Mouse (Mus musculus) lung, embryonic 16.5 days (tissue): Measurements from ENCODE around the gene Npnt. TPM values are rescaled to one million over a fixed set of nuclear protein-coding genes. Genes with fewer than 3 reads are reported as not detected.

Experiments
- ATAC-seq: fragments of 200-750 bp; cut with Nextera tagmentation; 2 replicates; pipeline ENCODE4 v1.8.0; 2017; ENCODE audit warnings: low read depth, mild to moderate bottlenecking, moderate library complexity
- H3K27ac ChIP-seq: fragments of 300-500 bp; sonication (generic); 2 replicates; pipeline ENCODE4 v1.5.1; 2014; ENCODE audit warnings: mild to moderate bottlenecking, control low read depth, low read length
- H3K27me3 ChIP-seq: fragments of 300-500 bp; sonication (generic); 2 replicates; pipeline ENCODE4 v1.6.1; 2014; ENCODE audit warnings: low read depth, low read length, mixed read lengths; ENCODE audit not compliant: control insufficient read depth, insufficient read depth
- H3K36me3 ChIP-seq: fragments of 300-500 bp; sonication (generic); 2 replicates; pipeline ENCODE4 v1.6.1; 2014; ENCODE audit warnings: low read length; ENCODE audit not compliant: control insufficient read depth, insufficient read depth
- H3K4me1 ChIP-seq: fragments of 300-500 bp; sonication (generic); replicated peaks from 2 replicates; pipeline ENCODE4 v1.6.1; 2014; ENCODE audit warnings: low read length, mixed read lengths; ENCODE audit not compliant: control insufficient read depth, insufficient read depth
- H3K4me2 ChIP-seq: fragments of 300-500 bp; sonication (generic); 2 replicates; pipeline ENCODE4 v1.6.1; 2014; ENCODE audit warnings: low read depth, low read length, control low read depth
- H3K4me3 ChIP-seq: fragments of 300-500 bp; sonication (generic); 2 replicates; pipeline ENCODE4 v1.5.1; 2014; ENCODE audit warnings: mild to moderate bottlenecking, low read length, control low read depth
- H3K9ac ChIP-seq: fragments of 300-500 bp; sonication (generic); 2 replicates; pipeline ENCODE4 v1.6.1; 2014; ENCODE audit warnings: low read length, control low read depth
- H3K9me3 ChIP-seq: fragments of 300-500 bp; sonication (generic); 2 replicates; pipeline ENCODE4 v1.6.1; 2016; ENCODE audit warnings: low read length; ENCODE audit not compliant: control insufficient read depth
- WGBS: fragments of 180-500 bp; shearing (Covaris S2); extraction: QIAGEN DNeasy Blood & Tissue Kit; methylation state at CpG from one replicate; pipeline ENCODE4 v1.1.7; 2014; 5-methylcytosine and 5-hydroxymethylcytosine counted together
- polyA plus RNA-seq: library from polyadenylated mRNA; unstranded; fragments of >200 nt; fragmentation: Nextera tagmentation; extraction: Ambion mirVana; gene quantifications from 2 replicates; pipeline ENCODE4 v1.2.1, GENCODE M21; 2015

Gene Npnt
- polyA plus RNA-seq, 1 experiment from 2014 or later: 135 TPM

DNA sequence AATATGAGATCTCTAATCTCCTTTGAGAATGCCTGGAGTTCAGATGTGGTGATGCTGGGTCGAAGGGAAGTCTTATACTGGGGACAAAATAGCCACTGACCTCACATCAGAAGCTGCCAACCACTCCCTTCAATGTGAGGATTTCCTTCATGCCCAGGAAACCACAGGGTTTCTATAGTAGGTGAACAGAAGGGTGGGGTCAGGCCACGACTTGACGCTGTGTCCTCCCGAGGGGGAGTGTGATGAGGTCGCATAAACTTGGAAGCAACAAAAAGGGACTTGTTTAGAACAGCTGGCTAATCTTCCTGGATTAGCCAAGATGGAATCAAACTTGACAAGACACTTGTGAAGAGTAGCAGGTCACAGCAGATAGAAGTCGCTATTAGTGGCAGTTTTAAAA is 76.8 kb downstream of the Npnt start:
- no peaks in the 10 kb centered on the region for H3K9me3 ChIP-seq
- no peak overlapping the region for H3K27ac ChIP-seq
- WGBS: 51% methylated on average over 6 of the region's 6 CpGs
- H3K4me1 ChIP-seq: peaks cover 2% of the 10 kb centered on the region; the same call in 1 of the 2 replicates
- no peak overlapping the region for H3K4me2 ChIP-seq
- H3K36me3 ChIP-seq: no peaks in the 10 kb centered on the region
- ATAC-seq: peak; percentile 16; the same call in 1 of the 2 replicates
- H3K27me3 ChIP-seq: no peaks in the 10 kb centered on the region
- no peak overlapping the region for H3K9ac ChIP-seq
- H3K4me3 ChIP-seq: no peak overlapping the region

DNA sequence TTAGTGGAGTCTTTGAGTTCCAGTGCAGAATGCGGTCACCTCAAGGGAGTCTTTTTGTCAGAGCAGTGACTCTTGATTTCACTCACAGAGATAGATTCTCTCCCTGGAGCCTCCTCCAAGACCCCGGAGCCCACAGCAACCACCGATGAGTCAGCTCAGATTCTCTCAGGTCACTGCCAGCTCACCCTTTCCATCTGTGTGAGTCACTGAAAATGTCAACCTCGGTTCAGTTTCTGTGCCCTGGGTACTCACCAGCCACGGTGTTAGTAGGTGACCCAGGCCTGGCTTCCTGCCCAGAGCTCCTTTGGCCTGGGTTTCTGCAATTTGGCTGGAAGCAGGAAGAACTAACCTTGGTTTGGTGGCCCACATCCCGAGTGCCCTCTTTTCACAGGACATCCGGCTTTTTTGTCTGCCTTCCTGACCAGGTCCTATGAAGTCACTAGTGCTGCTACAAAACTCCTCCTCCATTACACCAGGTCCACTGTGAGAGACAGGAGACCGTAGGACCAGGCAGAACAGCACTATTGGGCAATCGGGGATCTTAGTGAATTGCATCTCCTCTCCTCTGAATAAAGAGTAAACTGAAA is 78.7 kb downstream of the Npnt start:
- no peaks in the 10 kb centered on the region for H3K27me3 ChIP-seq
- H3K9ac ChIP-seq: no peak overlapping the region
- H3K9me3 ChIP-seq: no peaks in the 10 kb centered on the region
- H3K4me1 ChIP-seq: peaks cover 2% of the 10 kb centered on the region; the same call in 1 of the 2 replicates
- H3K27ac ChIP-seq: no peak overlapping the region
- 65% methylated on average over 9 of the region's 9 CpGs for WGBS
- H3K4me2 ChIP-seq: no peak overlapping the region
- ATAC-seq: peak; percentile 63
- H3K36me3 ChIP-seq: no peaks in the 10 kb centered on the region
- H3K4me3 ChIP-seq: no peak overlapping the region

DNA sequence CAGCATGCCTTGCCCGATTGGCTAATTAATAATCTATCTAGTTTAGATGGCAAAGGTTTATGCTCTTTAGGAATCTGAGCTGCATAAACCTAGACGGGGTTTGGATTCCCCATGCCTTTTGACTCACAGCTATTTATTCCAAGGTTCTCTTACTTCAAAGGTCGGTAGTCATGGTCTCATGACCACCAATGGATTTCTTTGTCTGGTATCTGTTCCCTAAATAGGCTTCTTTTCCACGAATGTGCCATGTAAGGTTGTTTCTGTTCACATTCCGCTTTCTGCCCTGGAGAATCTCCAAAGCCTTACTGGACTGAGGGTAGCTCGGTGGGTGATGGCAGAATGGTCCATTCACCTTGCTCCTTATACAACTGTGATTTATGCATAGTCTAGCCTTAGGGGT is 80.0 kb downstream of the Npnt start:
- H3K36me3 ChIP-seq: no peaks in the 10 kb centered on the region
- H3K9ac ChIP-seq: no peak overlapping the region
- H3K4me3 ChIP-seq: no peak overlapping the region
- H3K4me2 ChIP-seq: no peak overlapping the region
- H3K4me1 ChIP-seq: peaks cover 2% of the 10 kb centered on the region; the same call in 1 of the 2 replicates
- ATAC-seq: no peak
- no peaks in the 10 kb centered on the region for H3K9me3 ChIP-seq
- no peak overlapping the region for H3K27ac ChIP-seq
- 86% methylated on average over 6 of the region's 6 CpGs for WGBS
- H3K27me3 ChIP-seq: no peaks in the 10 kb centered on the region

DNA sequence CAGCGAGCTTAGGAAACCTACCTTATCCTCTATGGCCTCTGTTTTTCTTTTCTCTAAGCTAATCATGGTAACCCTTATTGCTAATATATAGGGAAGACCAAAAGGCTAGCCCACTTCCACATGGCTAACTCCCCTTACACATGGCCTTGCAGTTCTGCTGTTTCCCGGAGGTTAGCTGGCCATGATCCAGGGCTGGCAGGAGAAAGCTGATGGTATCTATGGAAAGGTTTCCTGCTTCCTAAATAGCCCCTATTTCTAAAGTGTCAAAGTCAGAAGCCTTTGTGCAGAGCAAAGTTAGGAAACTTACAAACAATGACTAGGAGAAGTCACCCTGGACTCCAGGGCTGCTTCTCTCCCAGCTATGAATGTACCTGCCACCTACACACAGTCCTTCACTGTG is 81.3 kb downstream of the Npnt start:
- Histone ChIP-seq H3K9ac (no peak overlapping the region), H3K27ac (no peak overlapping the region), H3K4me2 (no peak overlapping the region), H3K27me3 (no peaks in the 10 kb centered on the region; the same call in 1 of the 2 replicates), H3K36me3 (no peaks in the 10 kb centered on the region), H3K4me3 (no peak overlapping the region), H3K4me1 (peaks cover 2% of the 10 kb centered on the region; the same call in 1 of the 2 replicates), H3K9me3 (no peaks in the 10 kb centered on the region)
- ATAC-seq: peak; percentile 39
- WGBS: 52% methylated on average over 2 of the region's 2 CpGs

DNA sequence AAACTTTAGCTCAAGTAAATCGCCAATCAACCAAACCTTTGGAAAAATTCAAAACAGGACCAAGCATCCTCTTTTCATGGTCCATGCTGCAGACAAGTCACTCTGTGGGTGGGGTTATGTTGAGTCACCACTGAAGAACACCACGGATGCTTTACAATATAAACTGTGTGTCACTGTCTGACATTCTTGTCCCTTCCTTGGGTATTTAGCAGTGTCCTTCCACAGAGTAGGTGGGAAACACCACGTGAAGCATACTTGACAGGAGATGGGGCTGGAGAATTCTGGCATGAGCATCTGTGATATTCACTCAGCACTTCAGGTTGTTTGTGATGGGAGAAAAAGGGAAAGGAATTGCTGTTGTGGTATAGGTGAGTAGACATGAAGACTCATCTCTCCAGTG is 83.1 kb downstream of the Npnt start:
- H3K9me3 ChIP-seq: no peaks in the 10 kb centered on the region
- no peak overlapping the region for H3K27ac ChIP-seq
- no peaks in the 10 kb centered on the region for H3K36me3 ChIP-seq
- WGBS: 73% methylated on average over 3 of the region's 3 CpGs
- H3K27me3 ChIP-seq: no peaks in the 10 kb centered on the region; the same call in 1 of the 2 replicates
- H3K4me2 ChIP-seq: no peak overlapping the region
- no peak overlapping the region for H3K4me3 ChIP-seq
- no peak overlapping the region for H3K9ac ChIP-seq
- peaks cover 2% of the 10 kb centered on the region; the same call in 1 of the 2 replicates for H3K4me1 ChIP-seq
- no peak for ATAC-seq

DNA sequence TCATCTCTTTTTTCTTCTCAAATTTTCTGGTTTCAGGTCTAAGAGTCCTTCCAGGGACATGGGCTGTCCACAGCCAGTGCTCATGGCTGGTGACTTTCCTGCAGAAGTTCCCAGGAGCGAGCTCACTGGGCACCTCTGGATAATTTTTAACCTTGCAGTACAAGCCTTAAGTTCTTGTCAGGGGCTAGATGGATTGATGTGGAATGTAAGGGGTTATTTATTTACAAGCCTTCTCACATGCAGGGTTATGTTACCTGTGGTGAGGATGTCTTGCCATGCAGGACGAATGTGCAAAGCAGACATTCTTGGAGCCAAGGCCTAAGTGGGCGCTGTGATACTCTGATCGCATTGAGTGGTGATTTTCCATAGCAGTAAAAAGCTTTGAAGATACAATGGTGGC is 84.5 kb downstream of the Npnt start:
- Histone ChIP-seq H3K4me3 (no peak overlapping the region), H3K4me2 (no peak overlapping the region), H3K27me3 (no peaks in the 10 kb centered on the region; the same call in 1 of the 2 replicates), H3K9me3 (no peaks in the 10 kb centered on the region), H3K4me1 (peaks cover under 1% of the 10 kb centered on the region), H3K36me3 (no peaks in the 10 kb centered on the region), H3K9ac (no peak overlapping the region), H3K27ac (no peak overlapping the region)
- ATAC-seq: no peak
- 70% methylated on average over 4 of the region's 4 CpGs for WGBS

DNA sequence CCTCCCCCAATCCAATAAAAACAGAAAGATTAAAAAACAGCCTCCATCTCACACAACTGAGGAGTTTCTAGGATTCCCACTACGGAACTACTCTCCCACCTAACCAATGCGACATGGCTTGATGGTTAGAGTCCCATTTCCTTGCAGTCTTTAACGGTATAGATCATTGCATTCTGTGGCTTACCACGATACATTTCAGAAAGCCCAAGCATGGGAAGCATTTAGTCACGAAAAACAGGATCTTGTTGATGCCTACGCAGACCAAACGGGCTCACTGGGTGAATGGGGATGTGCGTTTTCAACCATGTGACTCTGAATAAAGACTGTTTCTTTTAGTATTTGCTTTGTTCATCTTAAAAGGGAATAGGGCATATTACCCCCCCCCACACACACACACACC is 85.1 kb downstream of the Npnt start:
- H3K27me3 ChIP-seq: no peaks in the 10 kb centered on the region; the same call in 1 of the 2 replicates
- H3K36me3 ChIP-seq: no peaks in the 10 kb centered on the region
- H3K9ac ChIP-seq: no peak overlapping the region
- no peak overlapping the region for H3K4me2 ChIP-seq
- H3K4me3 ChIP-seq: no peak overlapping the region
- no peaks in the 10 kb centered on the region for H3K9me3 ChIP-seq
- peaks cover 2% of the 10 kb centered on the region for H3K4me1 ChIP-seq
- 85% methylated on average over 8 of the region's 8 CpGs for whole genome bisulfite sequencing
- no peak for ATAC-seq
- no peak overlapping the region for H3K27ac ChIP-seq

DNA sequence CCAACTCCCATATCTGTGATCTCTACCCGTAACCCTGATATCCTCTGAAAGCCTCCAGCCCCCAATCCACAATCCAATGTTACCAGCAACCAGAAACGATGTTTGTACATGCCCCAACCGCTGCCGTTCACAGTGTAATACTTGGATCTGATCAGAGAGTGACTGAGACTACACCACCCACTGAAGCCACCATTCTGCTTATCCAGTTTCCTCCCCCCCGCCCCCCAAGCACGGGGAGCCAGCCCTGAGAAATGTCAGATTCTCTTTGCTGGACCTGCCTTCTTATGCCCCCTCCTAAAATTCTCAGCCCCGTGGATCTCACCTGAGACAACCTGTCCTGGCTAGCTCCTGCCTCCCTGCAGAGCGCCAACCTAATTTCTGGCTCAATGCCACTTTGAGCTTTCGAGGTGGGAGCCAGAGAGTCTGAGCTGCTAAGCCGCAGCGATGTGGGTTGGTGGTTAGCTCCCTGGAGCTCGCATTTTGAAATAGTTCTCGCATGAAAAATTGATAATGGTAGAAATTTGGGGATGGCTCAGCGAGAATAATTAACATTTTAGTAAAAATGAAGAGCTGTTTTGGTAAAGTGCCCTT is 85.7 kb downstream of the Npnt start:
- Histone ChIP-seq H3K27me3 (no peaks in the 10 kb centered on the region; the same call in 1 of the 2 replicates), H3K4me3 (no peak overlapping the region), H3K27ac (no peak overlapping the region), H3K36me3 (no peaks in the 10 kb centered on the region), H3K4me2 (no peak overlapping the region), H3K4me1 (peaks cover 3% of the 10 kb centered on the region; the same call in 1 of the 2 replicates), H3K9me3 (no peaks in the 10 kb centered on the region), H3K9ac (no peak overlapping the region)
- 54% methylated on average over 14 of the region's 14 CpGs for WGBS
- peak; percentile 53; the same call in 1 of the 2 replicates for ATAC-seq

DNA sequence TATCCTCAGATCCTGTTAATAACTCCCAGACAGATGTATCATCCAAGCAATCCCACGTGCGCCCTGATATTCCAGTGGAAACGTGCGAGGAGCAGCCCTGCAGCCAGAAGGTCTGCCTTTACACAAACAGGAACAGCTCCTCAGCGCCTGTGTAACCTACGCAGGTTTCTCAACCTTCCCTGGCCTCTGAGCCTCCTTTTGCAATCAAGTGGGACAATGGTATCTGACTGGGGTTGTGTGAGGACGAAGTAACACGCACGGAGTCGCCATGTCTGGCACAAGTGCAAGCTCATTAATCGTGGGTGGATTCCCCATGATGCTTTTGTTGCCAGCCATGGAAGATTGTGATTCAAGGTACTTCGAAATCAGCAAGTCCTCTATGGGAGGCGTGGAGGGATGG is 86.2 kb downstream of the Npnt start:
- H3K9me3 ChIP-seq: no peaks in the 10 kb centered on the region
- no peak overlapping the region for H3K4me2 ChIP-seq
- H3K4me3 ChIP-seq: no peak overlapping the region
- peaks cover 9% of the 10 kb centered on the region; the same call in 1 of the 2 replicates for H3K4me1 ChIP-seq
- no peaks in the 10 kb centered on the region for H3K36me3 ChIP-seq
- H3K27ac ChIP-seq: no peak overlapping the region
- no peak for ATAC-seq
- 59% methylated on average over 13 of the region's 13 CpGs for WGBS
- H3K27me3 ChIP-seq: no peaks in the 10 kb centered on the region; the same call in 1 of the 2 replicates
- no peak overlapping the region for H3K9ac ChIP-seq
